Mouse (Mus musculus): ENCODE measurements around the gene Dct.

The Dct gene

GRCm38 (mm10) chr14:118042066-118042762 lies 9.8 kb downstream of the Dct start:
- no peak for DNase-seq

- DNase-seq = no peak
Measured at GRCm38 (mm10) chr14:118040550-118041250, 11.3 kb downstream of the Dct start.

DNA sequence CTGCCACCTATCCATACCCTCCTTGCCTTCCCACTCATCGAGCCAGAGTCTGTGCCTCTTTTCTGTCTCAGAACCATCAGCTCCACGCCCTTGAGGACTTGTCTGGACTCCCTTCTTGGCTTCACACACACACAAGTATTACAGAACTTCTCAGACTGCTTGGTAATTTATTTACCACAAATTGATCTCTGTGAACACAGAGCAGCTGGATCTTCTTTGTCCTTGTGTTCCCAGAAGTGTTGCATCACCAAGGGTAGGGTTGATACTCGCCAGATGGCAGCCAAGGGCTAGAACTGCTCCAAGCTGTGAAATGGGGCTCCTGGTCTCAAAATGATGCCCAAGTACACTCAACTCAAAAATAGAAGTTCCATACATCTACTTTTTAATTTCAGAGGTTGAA lies 13.0 kb downstream of the Dct start:
- DNase-seq = no peak

GRCm38 (mm10) chr14:118027564-118027963 lies 24.5 kb downstream of the Dct start:
- no peak for DNase-seq

- DNase-seq = no peak
Measured at GRCm38 (mm10) chr14:118021867-118022543, 30.0 kb downstream of the Dct start.

- no peak for DNase-seq
Measured at GRCm38 (mm10) chr14:118019314-118019713, 32.7 kb downstream of the Dct start.

- no peak for DNase-seq
Measured at GRCm38 (mm10) chr14:118013237-118013636, 38.8 kb downstream of the Dct start.

- DNase-seq = no peak
Measured at GRCm38 (mm10) chr14:118009541-118009940, 42.5 kb downstream of the Dct start.

DNA sequence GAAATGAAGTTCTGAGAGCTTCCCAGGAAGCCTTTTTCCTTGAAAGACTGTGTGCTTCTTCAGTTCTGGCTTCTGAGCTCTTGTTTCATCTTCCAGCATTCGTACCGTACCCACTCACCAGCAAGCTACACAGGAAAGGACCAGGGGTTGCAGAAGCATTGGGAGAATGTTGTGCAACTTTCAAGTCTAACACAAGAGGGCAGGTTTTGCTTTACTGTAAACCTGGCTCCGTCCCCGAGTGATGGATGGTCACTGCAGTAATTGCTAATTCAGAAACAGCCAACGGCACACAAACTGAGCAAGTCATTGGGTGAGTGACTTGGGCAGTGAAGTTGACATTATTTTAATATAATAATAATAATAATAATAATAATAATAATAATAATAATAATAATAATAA lies 46.3 kb downstream of the Dct start:
- peak; percentile 12 for DNase-seq

DNA sequence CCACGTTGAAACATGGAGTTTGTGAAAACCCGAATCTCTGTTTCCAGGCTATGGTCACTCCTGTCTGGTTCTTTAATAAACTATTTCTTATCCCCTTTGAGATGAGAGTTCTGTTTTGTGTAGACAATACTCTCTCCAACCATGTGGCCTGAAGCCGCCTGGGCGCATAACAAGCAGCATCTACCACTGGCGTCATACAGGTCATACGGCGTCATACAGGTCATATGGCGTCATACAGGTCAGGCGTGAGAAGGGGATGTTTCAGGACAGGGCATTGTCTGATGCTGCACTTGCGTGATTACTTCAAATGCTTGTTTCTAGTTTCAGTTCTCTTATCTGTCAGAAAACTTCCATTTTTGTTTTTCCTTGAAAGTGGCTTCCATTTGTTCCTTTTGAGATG lies 47.6 kb downstream of the Dct start:
- no peak for DNase-seq

DNA sequence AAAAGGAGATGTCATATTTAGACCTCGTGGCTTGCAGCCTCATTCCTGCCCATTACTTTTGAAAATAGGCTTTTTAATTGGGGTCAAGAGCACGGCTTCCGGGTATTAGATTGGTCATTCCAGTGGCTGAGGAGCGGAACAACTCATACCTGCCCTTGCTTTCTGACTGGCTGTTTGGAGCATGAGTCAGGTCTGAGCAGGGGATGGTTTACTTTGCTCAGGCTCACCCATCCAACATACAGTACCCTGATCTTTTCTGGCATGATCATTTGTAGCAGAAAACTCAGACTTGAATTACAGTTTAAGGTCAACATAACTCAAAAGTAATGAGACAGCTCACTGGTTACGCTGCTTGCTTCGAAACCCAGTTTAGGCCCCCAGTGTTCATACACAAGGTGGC lies 58.2 kb downstream of the Dct start:
- DNase-seq = no peak

DNA sequence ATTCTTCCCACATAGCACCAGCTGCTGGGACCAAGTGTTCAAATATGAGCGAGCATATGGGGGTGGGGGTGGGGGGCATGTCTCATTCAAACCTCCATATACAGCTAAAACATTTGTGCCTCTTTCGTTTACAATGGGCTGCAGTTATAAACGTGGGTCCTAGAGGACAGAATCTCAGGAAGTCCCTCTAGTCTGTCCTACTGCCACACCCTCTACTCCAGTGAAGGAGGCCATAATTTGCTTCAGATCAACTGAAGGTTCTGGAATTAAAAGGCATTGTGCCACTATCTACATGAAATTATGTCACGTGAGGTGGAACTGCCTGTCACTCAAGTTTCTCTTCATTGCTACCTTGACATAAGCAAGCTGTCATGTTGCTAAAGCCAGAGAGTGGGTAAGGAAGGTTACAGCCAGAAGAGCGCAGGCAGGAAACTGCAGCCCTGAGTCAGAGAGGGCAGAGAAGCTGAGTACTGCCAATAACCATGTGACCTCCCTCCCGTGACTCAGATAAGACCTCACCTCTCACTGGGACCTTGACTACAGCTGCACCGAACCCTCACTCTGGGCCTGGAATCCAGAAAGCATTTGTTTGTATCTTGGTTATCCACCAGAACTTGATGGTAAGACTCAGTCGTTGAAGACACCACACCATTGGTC lies 59.3 kb downstream of the Dct start:
- DNase-seq = no peak

DNA sequence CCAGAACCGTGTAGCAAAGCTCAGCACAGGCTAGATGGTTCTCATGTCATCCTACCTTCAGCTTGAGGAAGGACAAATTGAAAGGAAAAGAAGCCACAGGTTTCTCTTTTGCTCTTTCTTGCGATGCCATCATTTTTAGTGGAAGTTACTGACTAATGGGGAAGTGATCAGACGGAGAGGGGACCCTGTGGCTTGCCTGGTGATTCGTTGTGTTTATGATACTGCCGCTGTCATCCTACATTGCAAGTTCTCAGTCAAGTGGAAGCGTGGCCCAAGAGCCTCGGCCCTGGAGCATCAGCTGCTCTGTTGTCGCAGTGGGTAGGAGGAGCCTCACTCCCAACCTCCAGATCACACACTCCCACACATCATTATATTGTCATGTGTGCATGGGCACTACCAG lies 61.8 kb downstream of the Dct start:
- no peak for DNase-seq

GRCm38 (mm10) chr14:117988444-117988843 lies 63.6 kb downstream of the Dct start:
- DNase-seq = no peak

GRCm38 (mm10) chr14:117981532-117981931 lies 70.5 kb downstream of the Dct start:
- no peak for DNase-seq

- no peak for DNase-seq
Measured at GRCm38 (mm10) chr14:117972576-117972975, 79.5 kb downstream of the Dct start.
